Mouse (Mus musculus) heart, embryonic 16.5 days (tissue): ENCODE results near the gene Otud7b. TPM values are rescaled to one million over a fixed set of nuclear protein-coding genes. Genes with fewer than 3 reads are reported as not detected.

ENCODE experiments used
- polyA plus RNA-seq: library from polyadenylated mRNA; unstranded; fragments of >200 nt; fragmentation: Nextera tagmentation; extraction: Ambion mirVana; gene quantifications from 2 replicates; pipeline ENCODE4 v1.2.1, GENCODE M21; 2015

The Otud7b gene
- polyA plus RNA-seq, 1 experiment from 2014 or later: 18.6 TPM

Other genes with a start within 250 kb of the Otud7b start
- gene Prpf3, start 248.6 kb upstream of the Otud7b start, polyA plus RNA-seq: 31.6 and 34.7 TPM in 2 replicates
- gene Mrps21, start 233.0 kb upstream of the Otud7b start, polyA plus RNA-seq: 356 and 374 TPM in 2 replicates
- 3.8 and 4.8 TPM in 2 replicates for gene Ciart, start 222.3 kb upstream of the Otud7b start, polyA plus RNA-seq
- gene BC028528, start 212.5 kb upstream of the Otud7b start, polyA plus RNA-seq: 41.5 and 48.6 TPM in 2 replicates
- gene Aph1a, start 210.6 kb upstream of the Otud7b start, polyA plus RNA-seq: 31.1 and 31.8 TPM in 2 replicates
- 73.4 and 78.2 TPM in 2 replicates for gene Car14, start 199.8 kb upstream of the Otud7b start, polyA plus RNA-seq
- 188 and 233 TPM in 2 replicates for gene Anp32e, start 175.3 kb upstream of the Otud7b start, polyA plus RNA-seq
- gene Plekho1, start 108.5 kb upstream of the Otud7b start, polyA plus RNA-seq: 63.3 and 67.1 TPM in 2 replicates
- 34.6 and 39.4 TPM in 2 replicates for gene Vps45, start 46.1 kb upstream of the Otud7b start, polyA plus RNA-seq
- gene Mtmr11, start 57.5 kb downstream of the Otud7b start, polyA plus RNA-seq: 8.7 and 9.4 TPM in 2 replicates
- gene Sf3b4, start 67.8 kb downstream of the Otud7b start, polyA plus RNA-seq: 91.8 and 92.8 TPM in 2 replicates
- gene Sv2a, start 76.6 kb downstream of the Otud7b start, polyA plus RNA-seq: 11.6 and 13.9 TPM in 2 replicates
- 40.0 and 43.5 TPM in 2 replicates for gene Bola1, start 115.2 kb downstream of the Otud7b start, polyA plus RNA-seq
- not detected in 2 replicates for gene Hist2h2ab, start 115.3 kb downstream of the Otud7b start, polyA plus RNA-seq
- 5.0 and 6.4 TPM in 2 replicates for gene Hist2h2ac, start 116.4 kb downstream of the Otud7b start, polyA plus RNA-seq
- gene Hist2h2be, start 116.6 kb downstream of the Otud7b start, polyA plus RNA-seq: 7.8 and 9.4 TPM in 2 replicates
- gene Hist2h3c2, start 134.6 kb downstream of the Otud7b start, polyA plus RNA-seq: 2.7 and 3.8 TPM in 2 replicates
- 37.9 and 41.1 TPM in 2 replicates for gene Hist2h2aa2, start 135.7 kb downstream of the Otud7b start, polyA plus RNA-seq
- gene Hist2h2aa1, start 141.0 kb downstream of the Otud7b start, polyA plus RNA-seq: 11.8 and 12.6 TPM in 2 replicates
- gene Hist2h3c1, start 142.2 kb downstream of the Otud7b start, polyA plus RNA-seq: 0.76 and 1.2 TPM in 2 replicates
- gene Hist2h4, start 158.8 kb downstream of the Otud7b start, polyA plus RNA-seq: 2.4 and 5.8 TPM in 2 replicates
- 17.2 and 25.2 TPM in 2 replicates for gene Hist2h3b, start 164.1 kb downstream of the Otud7b start, polyA plus RNA-seq
- 3.7 and 4.1 TPM in 2 replicates for gene Hist2h2bb, start 165.2 kb downstream of the Otud7b start, polyA plus RNA-seq
- gene Fcgr1, start 189.4 kb downstream of the Otud7b start, polyA plus RNA-seq: 1.6 and 2.5 TPM in 2 replicates